Mouse (Mus musculus) frontal cortex, adult (tissue): ENCODE data around the gene Zmym6.
A peak's percentile ranks its signal among the peaks of the same experiment; 100 is the strongest.

Experiments used
- ATAC-seq: cut with Nextera tagmentation; 2 replicates; pipeline ENCODE4 v1.9.2; 2017; ENCODE audit warnings: mild to moderate bottlenecking, moderate library complexity, mixed read lengths; ENCODE audit not compliant: low TSS enrichment

Zmym6 gene

GRCm38 (mm10) chr4:127124331-127124730 is 47.1 kb downstream of the Zmym6 start:
- ATAC-seq = no peak

DNA sequence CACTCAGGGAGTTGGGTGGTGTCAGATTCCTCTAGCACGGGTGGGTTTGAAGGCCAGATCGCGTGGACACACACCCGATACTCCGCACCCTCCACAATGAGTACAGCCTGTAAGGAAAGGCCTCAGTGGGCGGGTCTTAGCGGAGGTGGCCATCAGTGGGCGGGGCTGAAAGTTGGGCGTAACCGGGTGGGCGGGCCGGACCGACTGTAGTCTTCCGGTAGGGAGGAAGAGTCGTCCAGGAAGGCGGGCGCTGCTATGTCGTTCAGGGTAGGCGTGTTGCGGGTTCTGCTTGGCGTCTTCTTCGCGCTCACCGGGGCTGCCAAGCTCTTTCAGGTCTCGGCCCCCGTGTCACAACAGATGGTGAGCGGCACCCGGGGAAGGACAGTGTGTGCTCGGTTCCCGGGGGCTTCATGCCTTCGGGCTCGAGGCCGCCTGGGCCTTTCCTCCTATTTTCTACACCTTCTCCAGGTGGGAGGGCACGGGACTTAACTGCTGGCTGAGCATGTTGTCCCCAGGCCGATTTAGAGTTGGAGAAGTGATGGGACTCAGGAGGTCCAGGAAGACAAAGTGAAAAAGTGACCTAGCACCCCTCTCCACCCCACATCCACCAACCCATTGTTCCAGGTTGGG is 48.8 kb downstream of the Zmym6 start:
- peak; percentile 83 for ATAC-seq

- ATAC-seq = no peak
Measured at GRCm38 (mm10) chr4:127134687-127135086, 57.5 kb downstream of the Zmym6 start.

- ATAC-seq = no peak
Measured at GRCm38 (mm10) chr4:127137591-127137990, 60.4 kb downstream of the Zmym6 start.

DNA sequence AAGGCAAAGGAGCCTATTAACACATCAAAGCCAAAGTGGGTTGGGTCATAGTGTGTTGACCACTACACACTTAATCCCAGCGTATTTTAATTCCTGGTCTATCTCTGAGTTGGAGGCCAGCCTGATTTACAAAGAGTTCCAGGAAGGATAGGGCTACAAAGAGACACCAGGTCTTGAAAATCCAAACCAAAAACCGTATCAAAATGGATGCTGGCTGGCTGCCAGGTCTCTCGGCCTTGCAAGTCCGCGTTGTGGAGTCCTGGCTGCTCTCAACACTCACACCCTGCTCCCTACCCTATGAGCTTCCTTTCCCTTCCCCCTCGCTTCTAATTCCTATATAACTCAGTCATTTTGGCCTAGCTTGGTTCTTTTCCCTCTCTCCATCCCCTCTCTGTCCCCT is 61.3 kb downstream of the Zmym6 start:
- no peak for ATAC-seq

DNA sequence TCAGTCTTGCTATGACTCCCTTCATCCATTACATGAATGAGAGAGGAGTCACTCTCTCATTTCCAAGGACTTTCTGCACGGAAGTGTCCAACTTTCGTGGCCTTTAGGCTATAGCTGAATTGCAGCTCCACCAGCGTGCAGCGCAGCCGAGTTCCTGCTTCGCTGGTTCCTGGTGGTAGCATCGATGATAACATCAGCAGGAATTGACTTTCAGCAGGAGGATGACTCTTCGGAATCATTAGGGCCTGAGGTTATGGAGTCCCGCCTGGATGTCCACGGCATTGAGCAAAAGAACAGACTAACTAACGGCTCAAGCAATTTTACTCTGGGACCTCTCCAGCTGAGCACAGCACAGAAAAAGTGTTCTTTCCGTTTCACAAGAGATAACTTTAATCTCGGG is 72.8 kb downstream of the Zmym6 start:
- no peak for ATAC-seq

- ATAC-seq = no peak
Measured at GRCm38 (mm10) chr4:127153345-127153744, 76.2 kb downstream of the Zmym6 start.

- no peak for ATAC-seq
Measured at GRCm38 (mm10) chr4:127155757-127156156, 78.6 kb downstream of the Zmym6 start.

GRCm38 (mm10) chr4:127157746-127158145 is 80.6 kb downstream of the Zmym6 start:
- ATAC-seq = no peak

GRCm38 (mm10) chr4:127163926-127164325 is 86.7 kb downstream of the Zmym6 start:
- ATAC-seq = no peak

- no peak for ATAC-seq
Measured at GRCm38 (mm10) chr4:127167096-127167495, 89.9 kb downstream of the Zmym6 start.

DNA sequence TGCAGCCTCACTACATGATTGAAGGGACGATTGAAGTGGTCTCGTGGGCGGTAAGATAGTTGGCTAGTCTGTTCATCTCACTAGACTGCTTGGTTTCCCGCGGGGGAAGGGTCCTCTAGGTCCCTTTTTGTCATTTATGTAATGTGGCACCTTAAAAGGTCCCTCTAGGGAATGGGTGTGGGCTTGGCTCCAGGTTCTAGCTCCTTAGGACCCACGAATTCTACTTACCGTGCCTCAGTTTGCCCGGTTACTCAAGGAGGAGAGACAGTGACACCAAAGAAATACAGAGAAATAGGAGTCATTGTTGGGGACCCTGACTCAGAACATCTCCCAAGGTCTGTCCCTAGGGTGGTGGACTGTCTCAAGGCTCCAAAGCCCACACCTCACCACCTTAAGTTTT is 90.5 kb downstream of the Zmym6 start:
- ATAC-seq = no peak

GRCm38 (mm10) chr4:127168211-127168913 is 91.2 kb downstream of the Zmym6 start:
- peak; percentile 33; the same call in 1 of the 2 replicates for ATAC-seq

- ATAC-seq = no peak
Measured at GRCm38 (mm10) chr4:127168914-127169345, 91.7 kb downstream of the Zmym6 start, which contains the start of gene Dlgap3. Dlgap3 (plus strand) TSS chr4:127169204.

DNA sequence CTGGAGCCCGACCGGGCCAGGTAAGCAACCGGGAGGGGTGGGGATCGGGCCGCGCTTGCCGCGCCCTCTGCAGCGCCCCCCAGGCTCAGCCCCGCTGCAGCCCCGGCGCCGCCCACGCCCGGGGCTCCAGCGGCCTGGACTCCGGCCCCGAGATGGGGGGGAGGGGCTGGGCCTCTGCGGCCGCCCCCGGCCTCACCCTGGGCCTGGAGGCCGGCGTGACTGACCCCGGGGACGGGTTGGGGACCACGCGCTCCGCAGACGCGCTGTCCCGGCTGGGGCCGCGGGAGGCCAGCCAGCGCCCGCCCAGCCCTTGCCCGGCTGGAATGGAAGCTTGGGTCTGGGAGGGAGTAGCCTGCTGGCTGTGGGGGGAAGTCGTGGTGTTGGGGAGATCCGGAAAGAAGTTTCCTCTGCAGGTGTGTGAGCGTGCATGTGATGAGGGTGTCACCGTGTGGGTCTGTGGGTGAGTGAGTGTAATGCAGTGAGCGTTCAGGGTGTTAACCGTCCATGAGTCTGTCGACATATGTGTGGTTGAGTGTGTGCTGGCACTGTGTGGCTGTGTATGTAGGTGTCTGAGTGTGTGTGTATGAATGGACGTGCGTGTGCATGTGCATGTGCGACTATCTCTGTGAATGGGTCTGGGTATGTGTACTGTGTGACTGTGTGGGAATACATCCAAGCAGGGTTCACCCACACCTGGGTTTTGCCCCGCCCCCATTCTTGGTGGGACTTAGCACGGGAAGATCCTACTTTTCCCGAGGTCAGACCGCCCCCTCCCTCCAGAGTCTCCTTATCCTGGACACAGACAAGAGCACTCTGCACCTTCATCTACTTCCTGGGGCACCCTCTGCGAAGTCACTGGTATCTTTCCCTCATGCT is 92.4 kb downstream of the Zmym6 start:
- peak; percentile 10; the same call in 1 of the 2 replicates for ATAC-seq

GRCm38 (mm10) chr4:127170866-127171265 is 93.7 kb downstream of the Zmym6 start:
- ATAC-seq = peak; percentile 11; the same call in 1 of the 2 replicates

DNA sequence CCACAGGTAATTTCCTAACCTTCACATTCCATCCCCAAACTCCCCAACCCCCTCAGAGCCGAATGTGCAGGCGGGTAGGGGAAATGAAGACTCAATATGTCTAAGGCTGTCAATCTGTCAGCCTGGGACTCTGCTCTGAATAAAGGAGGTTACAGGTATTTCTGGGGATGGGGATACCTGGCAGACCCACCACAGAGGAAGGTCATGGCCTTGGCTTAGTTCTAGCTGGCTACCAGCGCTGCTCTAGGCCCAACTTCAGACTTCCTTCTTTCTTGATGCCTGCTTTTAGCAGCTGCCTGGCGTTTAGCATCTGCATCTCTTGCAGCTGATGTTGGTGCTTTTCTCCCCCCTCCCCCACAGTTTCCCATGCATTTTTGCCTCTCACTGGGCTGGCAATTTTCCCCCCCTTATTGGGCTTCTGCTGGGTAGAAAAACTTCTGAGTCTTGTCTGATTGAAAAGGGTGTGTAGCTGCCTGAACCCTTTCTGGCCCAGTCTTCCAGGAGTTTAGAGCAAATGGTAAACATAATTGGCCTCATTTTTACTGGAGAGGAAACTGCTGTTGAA is 94.2 kb downstream of the Zmym6 start:
- no peak for ATAC-seq

GRCm38 (mm10) chr4:127172119-127172518 is 94.9 kb downstream of the Zmym6 start:
- no peak for ATAC-seq

- no peak for ATAC-seq
Measured at GRCm38 (mm10) chr4:127172614-127173013, 95.4 kb downstream of the Zmym6 start.

- no peak for ATAC-seq
Measured at GRCm38 (mm10) chr4:127173461-127173860, 96.3 kb downstream of the Zmym6 start.
